Mouse (Mus musculus) mesoderm, embryonic 11.5 days (tissue): ENCODE data around the gene Nrn1l.
A peak's percentile ranks its signal among the peaks of the same experiment; 100 is the strongest.

Source experiments
- DNase-seq: peaks from one replicate; pipeline ENCODE4 v3.0.0-alpha.2; 2012; ENCODE audit warnings: low read depth, low spot score

Nrn1l gene

GRCm38 (mm10) chr8:105893339-105893738 lies at the start of gene Nrn1l:
Nrn1l (plus strand) TSS chr8:105893567.
- DNase-seq = peak; percentile 78

- DNase-seq = no peak
Measured at GRCm38 (mm10) chr8:105846678-105847077, 46.7 kb upstream of the Nrn1l start.

- no peak for DNase-seq
Measured at GRCm38 (mm10) chr8:105850014-105850413, 43.4 kb upstream of the Nrn1l start.

GRCm38 (mm10) chr8:105850611-105851010 lies 42.8 kb upstream of the Nrn1l start:
- DNase-seq = no peak

DNA sequence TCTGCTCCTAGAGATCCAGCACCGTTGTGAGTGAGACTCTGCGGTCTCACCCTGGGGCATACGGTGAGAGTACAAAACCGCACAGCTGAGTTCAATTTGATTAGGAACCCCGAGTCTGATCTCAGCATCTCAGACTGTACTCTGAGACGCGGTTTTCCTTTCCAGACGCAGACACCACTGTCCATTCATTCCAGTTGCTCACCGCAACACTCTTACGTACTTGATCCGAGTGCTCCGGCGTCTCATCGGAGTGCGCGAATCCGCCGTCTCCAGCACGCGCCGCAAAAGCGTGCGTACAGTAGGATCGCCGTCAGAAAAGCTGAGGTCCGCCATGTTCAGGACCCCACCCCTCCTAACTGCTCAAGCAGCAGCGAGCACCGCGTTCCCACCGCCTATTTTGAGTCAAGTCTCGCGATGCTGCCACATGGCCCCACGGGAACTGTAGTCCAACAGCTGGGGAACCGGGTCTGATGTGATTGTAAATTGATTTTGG lies 41.7 kb upstream of the Nrn1l start:
- DNase-seq = peak; percentile 95

- DNase-seq = no peak
Measured at GRCm38 (mm10) chr8:105852146-105852729, 41.1 kb upstream of the Nrn1l start.

DNA sequence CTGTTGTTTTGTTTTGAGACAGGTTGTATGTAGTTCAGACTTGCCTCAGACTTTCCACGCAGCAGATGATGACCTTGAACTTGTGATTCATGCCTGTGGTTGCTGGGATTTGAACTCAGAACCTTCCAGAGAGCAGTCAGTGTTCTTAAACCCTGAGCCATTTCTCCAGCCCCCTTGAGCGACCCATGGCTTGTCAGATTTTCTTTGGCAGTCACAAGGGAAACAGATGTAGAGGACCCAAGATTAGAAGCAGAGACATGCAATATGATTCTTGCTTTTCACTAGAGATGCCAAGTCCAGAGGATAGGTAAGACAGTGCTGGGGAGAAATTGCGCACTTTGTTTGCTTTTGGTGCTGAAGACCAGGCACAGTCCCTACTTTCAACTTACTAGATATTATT lies 40.2 kb upstream of the Nrn1l start, which contains the start of gene Cenpt:
TSS of gene Cenpt (minus strand) at position 101 of the 400 bp plus-strand sequence.
- DNase-seq = no peak

GRCm38 (mm10) chr8:105854303-105854702 lies 39.1 kb upstream of the Nrn1l start:
- no peak for DNase-seq

DNA sequence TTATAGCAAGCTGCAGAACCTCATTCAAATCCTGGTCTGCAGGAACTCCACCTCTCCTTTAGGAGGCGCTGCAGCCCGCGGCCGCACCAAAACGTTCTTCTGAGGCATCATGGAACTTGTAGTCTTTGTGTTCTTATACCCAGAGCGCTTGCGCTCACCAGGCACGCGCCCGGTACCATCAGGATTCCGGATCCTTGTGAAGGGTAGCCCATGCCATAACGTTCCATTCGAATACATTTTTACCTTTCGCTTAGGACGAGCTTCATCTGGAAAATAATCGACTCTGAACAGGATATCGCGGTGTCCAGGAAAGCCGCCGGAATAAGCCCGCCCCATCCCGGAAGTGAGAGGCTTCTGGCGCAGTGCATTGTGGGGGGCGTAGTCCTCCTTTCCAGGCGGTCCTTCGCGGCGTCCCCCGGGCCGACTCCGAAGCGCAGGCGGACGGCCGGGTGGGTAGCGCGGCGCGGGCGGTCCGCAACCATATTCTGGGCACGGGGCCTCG lies 38.6 kb upstream of the Nrn1l start, which contains the start of gene Thap11:
TSS of gene Thap11 (plus strand) at position 418 of the 502 bp plus-strand sequence.
- peak; percentile 93 for DNase-seq

DNA sequence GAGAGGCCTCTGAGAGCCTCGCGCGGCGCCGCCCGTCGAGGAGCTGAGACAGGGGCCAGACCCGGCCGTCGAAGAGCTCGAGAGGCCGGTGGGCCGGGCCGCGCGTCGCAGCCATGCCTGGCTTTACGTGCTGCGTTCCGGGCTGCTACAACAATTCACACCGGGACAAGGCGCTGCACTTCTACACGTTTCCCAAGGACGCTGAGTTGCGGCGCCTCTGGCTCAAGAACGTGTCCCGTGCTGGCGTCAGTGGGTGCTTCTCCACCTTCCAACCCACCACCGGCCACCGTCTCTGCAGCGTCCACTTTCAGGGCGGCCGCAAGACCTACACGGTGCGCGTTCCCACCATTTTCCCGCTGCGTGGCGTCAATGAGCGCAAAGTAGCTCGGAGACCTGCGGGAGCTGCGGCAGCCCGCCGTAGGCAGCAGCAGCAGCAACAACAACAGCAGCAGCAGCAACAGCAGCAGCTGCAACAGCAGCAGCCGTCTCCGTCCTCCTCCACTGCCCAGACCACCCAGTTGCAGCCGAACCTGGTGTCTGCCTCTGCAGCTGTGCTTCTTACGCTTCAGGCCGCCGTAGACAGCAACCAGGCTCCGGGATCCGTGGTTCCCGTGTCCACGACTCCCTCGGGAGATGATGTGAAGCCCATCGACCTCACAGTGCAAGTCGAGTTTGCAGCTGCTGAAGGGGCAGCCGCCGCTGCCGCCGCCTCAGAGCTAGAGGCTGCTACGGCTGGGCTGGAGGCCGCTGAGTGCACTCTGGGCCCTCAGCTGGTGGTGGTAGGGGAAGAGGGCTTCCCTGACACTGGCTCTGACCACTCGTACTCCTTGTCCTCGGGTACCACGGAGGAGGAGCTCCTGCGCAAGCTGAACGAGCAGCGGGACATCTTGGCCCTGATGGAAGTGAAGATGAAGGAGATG lies 37.9 kb upstream of the Nrn1l start:
- peak; percentile 65 for DNase-seq

DNA sequence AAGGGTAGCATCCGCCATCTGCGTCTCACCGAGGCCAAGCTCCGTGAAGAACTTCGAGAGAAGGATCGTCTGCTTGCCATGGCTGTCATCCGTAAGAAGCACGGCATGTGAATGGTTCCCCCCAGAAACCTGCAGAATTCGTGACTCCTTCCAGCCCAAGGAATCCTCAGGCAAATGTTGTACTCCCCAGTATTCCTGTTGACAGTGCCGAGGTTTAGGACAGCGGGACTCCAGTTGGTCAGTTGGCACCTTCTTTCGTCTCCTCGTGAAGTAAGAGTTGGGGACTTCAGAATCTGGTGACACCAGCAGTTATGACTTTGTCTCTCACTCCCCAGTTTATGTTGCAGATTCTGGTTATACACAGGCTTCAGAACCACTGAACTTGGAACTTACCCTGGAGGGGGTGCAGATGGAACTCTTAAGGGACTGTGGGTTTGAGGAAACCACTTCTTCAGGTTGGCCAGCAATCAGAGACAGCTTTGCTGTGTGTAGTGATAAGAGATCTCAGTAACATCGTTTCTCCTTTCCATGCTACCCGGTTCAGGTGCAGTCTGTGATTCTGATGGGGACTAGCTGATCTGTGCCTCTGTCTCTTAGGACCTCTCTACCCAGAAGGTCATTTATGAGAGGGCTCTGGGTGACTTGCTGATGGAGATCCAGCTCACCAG lies 37.1 kb upstream of the Nrn1l start:
- no peak for DNase-seq

DNA sequence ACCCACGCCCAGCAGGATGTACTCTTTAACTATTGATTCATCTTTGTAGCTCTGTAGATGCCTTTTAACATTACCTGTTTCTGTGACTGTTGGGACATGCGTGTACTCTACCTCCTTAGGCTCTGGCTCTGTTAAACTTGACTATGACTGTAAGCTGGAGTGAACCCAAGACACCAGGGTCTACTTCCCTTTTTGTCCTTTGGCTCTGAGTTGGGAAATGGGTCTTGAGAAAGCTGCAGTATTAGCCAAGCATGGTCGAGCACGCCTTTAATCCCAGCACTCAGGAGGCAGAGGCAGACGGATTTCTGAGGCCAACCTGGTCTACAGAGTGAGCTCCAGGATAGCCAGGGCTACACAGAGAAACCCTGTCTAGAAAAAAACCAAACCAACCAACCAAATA lies 34.9 kb upstream of the Nrn1l start:
- DNase-seq = no peak

- no peak for DNase-seq
Measured at GRCm38 (mm10) chr8:105859314-105859713, 34.1 kb upstream of the Nrn1l start.

- DNase-seq = peak; percentile 99
Measured at GRCm38 (mm10) chr8:105860143-105860981, 33.0 kb upstream of the Nrn1l start, which contains the start of gene Nutf2. Nutf2 (plus strand) TSS chr8:105860580.

DNA sequence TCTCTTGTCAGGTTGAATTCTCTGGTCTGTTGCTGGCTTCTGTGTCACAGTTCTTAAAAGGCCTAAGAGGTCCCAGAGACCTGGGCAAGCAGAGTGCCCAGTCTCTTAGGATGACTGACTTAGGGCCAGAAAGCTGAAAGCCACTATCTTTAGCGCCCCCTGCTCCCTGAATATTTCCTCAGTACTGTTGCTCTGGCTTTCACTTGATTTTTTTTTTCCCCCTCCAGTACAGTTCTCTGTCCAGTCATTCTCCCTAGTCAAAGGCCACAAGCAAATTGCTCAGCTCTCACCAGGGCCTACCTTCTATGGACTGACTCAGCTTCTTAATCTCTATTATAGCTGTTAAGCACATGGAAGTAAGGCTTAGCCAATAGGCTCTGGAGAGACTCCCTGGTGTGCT lies 31.4 kb upstream of the Nrn1l start:
- no peak for DNase-seq

- no peak for DNase-seq
Measured at GRCm38 (mm10) chr8:105866364-105867029, 26.9 kb upstream of the Nrn1l start.

DNA sequence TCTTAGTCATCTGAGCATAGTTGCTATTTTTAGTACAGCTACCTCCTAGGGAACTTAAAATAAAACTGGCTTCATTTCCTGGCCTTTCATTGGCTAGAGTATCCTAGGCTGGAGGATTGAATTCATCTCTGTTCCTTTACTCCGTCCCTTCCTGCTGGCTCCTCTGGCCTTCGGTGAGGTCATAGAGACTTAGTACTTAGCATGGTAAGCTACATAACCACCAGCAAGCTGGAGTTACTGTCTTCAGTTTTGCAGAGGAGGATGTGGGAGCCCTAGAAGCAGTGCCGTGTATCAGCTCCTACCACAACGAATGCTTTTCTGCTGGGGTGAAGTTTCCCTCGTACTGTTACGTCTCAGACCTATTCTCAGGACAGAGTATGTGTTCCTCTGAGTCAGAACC lies 19.1 kb upstream of the Nrn1l start:
- DNase-seq = no peak

GRCm38 (mm10) chr8:105880754-105881520 lies 12.4 kb upstream of the Nrn1l start, which contains the start of gene Edc4:
Edc4 (plus strand) TSS chr8:105880881.
- DNase-seq = peak; percentile 90

GRCm38 (mm10) chr8:105889756-105890465 lies 3.5 kb upstream of the Nrn1l start:
- DNase-seq = no peak
